Comparison of ENCODE assay signal across 8 mouse cellular contexts in genomic region chr10:3863411-3864195, GRCm38 (mm10).
DNase-seq lines count a peak whose midpoint lies in the region; ATAC-seq lines count a peak whose summit lies in the region.

No protein-coding gene starts in this region.

- peak; percentile 40; the same call in 1 of the 2 replicates for ATAC-seq in kidney, embryonic 15.5 days (replicated peaks; ENCODE audit: low FRiP score)
- ATAC-seq in hindbrain, embryonic 16.5 days: peak; percentile 75
- ATAC-seq in neural tube, embryonic 14.5 days (ENCODE audit: low read depth): peak; percentile 59

- H3K27me3 ChIP-seq in kidney, embryonic 15.5 days: no peaks in the 10 kb centered on the region
- no peaks in the 10 kb centered on the region for H3K27me3 ChIP-seq in hindbrain, embryonic 16.5 days (replicated peaks; ENCODE audit: control insufficient read depth, insufficient read depth, low read length)
- no peaks in the 10 kb centered on the region for H3K27me3 ChIP-seq in neural tube, embryonic 14.5 days (ENCODE audit: control insufficient read depth, insufficient read depth, low read length)

- H3K9ac ChIP-seq in kidney, embryonic 15.5 days: no peak overlapping the region
- peak overlapping the region; percentile 32 for H3K9ac ChIP-seq in hindbrain, embryonic 16.5 days (ENCODE audit: low read depth, low read length)
- no peak overlapping the region for H3K9ac ChIP-seq in neural tube, embryonic 14.5 days (replicated peaks; ENCODE audit: low read depth, low read length)

- no peaks in the 10 kb centered on the region for H3K36me3 ChIP-seq in kidney, embryonic 15.5 days
- no peaks in the 10 kb centered on the region for H3K36me3 ChIP-seq in hindbrain, embryonic 16.5 days (ENCODE audit: control insufficient read depth, insufficient read depth, low read length)
- H3K36me3 ChIP-seq in neural tube, embryonic 14.5 days (ENCODE audit: control insufficient read depth, insufficient read depth, low read length): no peaks in the 10 kb centered on the region

- peaks cover 17% of the 10 kb centered on the region for H3K4me1 ChIP-seq in kidney, embryonic 15.5 days
- peaks cover 16% of the 10 kb centered on the region for H3K4me1 ChIP-seq in hindbrain, embryonic 16.5 days (ENCODE audit: control insufficient read depth, insufficient read depth, low read depth, low read length)
- peaks cover 15% of the 10 kb centered on the region for H3K4me1 ChIP-seq in neural tube, embryonic 14.5 days (ENCODE audit: control insufficient read depth, insufficient read depth, low read length)

- H3K9me3 ChIP-seq in kidney, embryonic 15.5 days (replicated peaks): no peaks in the 10 kb centered on the region
- no peaks in the 10 kb centered on the region for H3K9me3 ChIP-seq in hindbrain, embryonic 16.5 days (ENCODE audit: control insufficient read depth, low read length)
- H3K9me3 ChIP-seq in neural tube, embryonic 14.5 days (ENCODE audit: control insufficient read depth, low read length): no peaks in the 10 kb centered on the region

- H3K4me2 ChIP-seq in kidney, embryonic 15.5 days: peak overlapping the region; percentile 3; the same call in 1 of the 2 replicates
- H3K4me2 ChIP-seq in hindbrain, embryonic 16.5 days (ENCODE audit: low read length): peak overlapping the region; percentile 48
- H3K4me2 ChIP-seq in neural tube, embryonic 14.5 days (ENCODE audit: low read depth, low read length): peak overlapping the region; percentile 35

- WGBS in kidney, embryonic 15.5 days: 31% methylated on average over 12 of the region's 12 CpGs
- WGBS in hindbrain, embryonic 16.5 days: 6% methylated on average over 12 of the region's 12 CpGs
- WGBS in neural tube, embryonic 14.5 days: 8% methylated on average over 12 of the region's 12 CpGs

- peak overlapping the region; percentile 34 for H3K27ac ChIP-seq in kidney, embryonic 15.5 days
- peak overlapping the region; percentile 37 for H3K27ac ChIP-seq in hindbrain, embryonic 16.5 days (ENCODE audit: low read depth, low read length)
- peak overlapping the region; percentile 39; the same call in 1 of the 2 replicates for H3K27ac ChIP-seq in neural tube, embryonic 14.5 days (ENCODE audit: low read depth, low read length)

- no peak overlapping the region for H3K4me3 ChIP-seq in kidney, embryonic 15.5 days (replicated peaks)
- peak overlapping the region; percentile 26 for H3K4me3 ChIP-seq in hindbrain, embryonic 16.5 days (ENCODE audit: low read length)
- peak overlapping the region; percentile 12; the same call in 1 of the 2 replicates for H3K4me3 ChIP-seq in neural tube, embryonic 14.5 days (ENCODE audit: low read depth, low read length)

- DNase-seq in kidney, postnatal 10 days: no peak
- DNase-seq in embryo, embryonic 9.5 days (ENCODE audit: extremely low spot score): peak; percentile 46
- no peak for DNase-seq in cerebellum, postnatal 14 days
- no peak for DNase-seq in natural killer cell, adult 2 months (ENCODE audit: low spot score in 2 of 2)
- DNase-seq in adrenal gland, postnatal 4 days (ENCODE audit: low spot score in 2 of 2): no peak
